Mouse (Mus musculus): ENCODE measurements around the gene Krtap29-1.

DNA sequence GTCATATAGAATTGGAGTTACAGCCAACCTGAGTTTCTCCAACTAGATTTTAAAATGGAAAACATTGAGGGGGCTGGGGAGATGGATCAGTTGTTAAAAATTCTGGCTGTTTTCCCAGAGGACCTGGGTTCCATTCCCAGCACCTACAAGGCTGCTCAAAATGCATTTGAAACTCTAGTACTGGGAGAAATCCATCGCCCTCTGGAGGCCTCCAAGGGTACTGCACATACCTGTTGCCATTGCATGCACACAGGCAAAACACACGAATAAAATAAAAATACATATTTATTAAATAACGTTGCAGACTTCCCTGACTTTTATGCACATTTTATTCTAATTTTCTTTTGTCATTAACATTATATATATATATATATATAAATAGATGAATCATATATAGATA lies 27.8 kb upstream of the Krtap29-1 start:
- TF ChIP-seq CTCF (IDR thresholded peaks at IDR 0.05; ENCODE audit: low read depth, low read length) (no peak), TAL1 (conservative IDR thresholded peaks at IDR 0.05; ENCODE audit: low read depth, low read length) (no peak)

All from G1E (cell line).